Mouse (Mus musculus) gastrocnemius, adult 2 months (tissue): ENCODE data around the gene Adamts15. TPM values are rescaled to one million over a fixed set of nuclear protein-coding genes. Genes with fewer than 3 reads are reported as not detected.

Experiments
- DNase-seq: peaks from one replicate; pipeline ENCODE4 v3.0.0; 2022
- H3K27ac ChIP-seq: fragments of 200-600 bp; 2 replicates; pipeline ENCODE4 v1.8.1; 2022; ENCODE audit warnings: mild to moderate bottlenecking
- H3K4me3 ChIP-seq: fragments of 200-600 bp; 2 replicates; pipeline ENCODE4 v1.8.1; 2022; ENCODE audit warnings: mild to moderate bottlenecking, moderate library complexity
- CTCF ChIP-seq: fragments of 200-600 bp; IDR thresholded peaks from 2 replicates; pipeline ENCODE4 v1.8.1; 2022; ENCODE audit warnings: antibody characterized with exemption, mild to moderate bottlenecking, moderate library complexity
- intact Hi-C: fragments of 180-260 bp; cut with DNase I; formaldehyde crosslinking; loops from one replicate; pipeline ENCODE4 v1.15.1; 2025
- total RNA-seq, 2 experiments: library from RNA; stranded (reverse); gene quantifications; 2 replicates each; pipeline ENCODE4 v1.2.3; 2021

Adamts15 gene
- total RNA-seq, 2 experiments from 2014 or later = 1.3 to 3.0 TPM

- no peak for DNase-seq
- TF ChIP-seq CTCF = no peak
- no peak overlapping the region for H3K27ac ChIP-seq
- H3K4me3 ChIP-seq = peak overlapping the region; percentile 85
- intact Hi-C loops = loop anchor here (2.0 kb wide), 1 partner anchor 139 kb away; no protein-coding TSS in a partner anchor
These were observed 22.0 kb upstream of the Adamts15 start for GRCm38 (mm10) chr9:30944234-30944633.

GRCm38 (mm10) chr9:30943341-30943740 is 21.1 kb upstream of the Adamts15 start:
- DNase-seq = no peak
- H3K4me3 ChIP-seq = peak overlapping the region; percentile 85
- intact Hi-C loops = no loop called here
- peak overlapping the region; percentile 12; the same call in 1 of the 2 replicates for H3K27ac ChIP-seq
- no peak for TF ChIP-seq CTCF

DNA sequence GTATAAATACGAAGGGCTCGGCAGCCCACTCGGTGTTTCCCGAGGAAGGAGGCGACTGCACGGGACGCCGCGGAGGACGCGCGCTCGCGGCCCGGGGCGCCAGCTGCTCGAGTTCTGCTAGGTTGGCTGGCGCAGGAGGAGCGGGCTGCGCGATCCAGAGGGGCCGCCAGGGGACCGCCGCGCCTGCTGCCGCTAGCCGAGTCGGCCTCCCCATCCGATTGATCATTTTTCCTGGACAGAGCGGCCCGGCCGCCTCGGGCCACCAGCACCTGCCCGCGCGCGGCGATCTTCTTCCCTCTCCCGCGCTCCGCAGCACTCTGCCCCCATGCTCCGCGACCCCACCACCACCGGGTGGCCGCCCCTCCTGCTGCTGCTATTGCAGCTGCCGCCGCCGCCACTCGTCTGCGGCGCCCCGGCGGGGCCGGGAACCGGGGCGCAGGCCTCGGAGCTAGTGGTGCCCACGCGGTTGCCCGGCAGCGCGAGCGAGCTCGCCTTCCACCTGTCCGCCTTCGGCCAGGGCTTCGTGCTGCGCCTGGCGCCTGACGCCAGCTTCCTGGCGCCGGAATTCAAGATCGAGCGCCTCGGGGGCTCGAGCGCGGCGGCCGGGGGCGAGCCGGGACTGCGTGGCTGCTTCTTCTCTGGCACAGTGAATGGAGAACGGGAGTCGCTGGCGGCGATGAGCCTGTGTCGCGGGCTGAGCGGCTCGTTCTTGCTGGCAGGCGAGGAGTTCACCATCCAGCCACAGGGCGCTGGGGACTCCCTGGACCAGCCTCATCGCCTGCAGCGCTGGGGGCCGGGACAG is 20.5 kb upstream of the Adamts15 start, which contains the start of gene Adamts8:
Gene Adamts8, plus strand, starts transcription at position 51 of the 802 bp plus-strand sequence.
- intact Hi-C loops = no loop called here
- DNase-seq = peak; percentile 67
- peak within 1 kb of the TSS; percentile 85 for H3K4me3 ChIP-seq
- peak within 1 kb of the TSS; percentile 12; the same call in 1 of the 2 replicates for H3K27ac ChIP-seq
- TF ChIP-seq CTCF = peak; percentile 56

- Histone ChIP-seq H3K27ac (no peak overlapping the region), H3K4me3 (no peak overlapping the region)
- TF ChIP-seq CTCF = peak; percentile 96
- peak; percentile 88 for DNase-seq
- intact Hi-C loops = loop anchor here (1.0 to 2.0 kb wide), 2 partner anchors 460 to 502 kb away; no protein-coding TSS in a partner anchor
These were observed 18.1 kb upstream of the Adamts15 start for GRCm38 (mm10) chr9:30940328-30940727.

DNA sequence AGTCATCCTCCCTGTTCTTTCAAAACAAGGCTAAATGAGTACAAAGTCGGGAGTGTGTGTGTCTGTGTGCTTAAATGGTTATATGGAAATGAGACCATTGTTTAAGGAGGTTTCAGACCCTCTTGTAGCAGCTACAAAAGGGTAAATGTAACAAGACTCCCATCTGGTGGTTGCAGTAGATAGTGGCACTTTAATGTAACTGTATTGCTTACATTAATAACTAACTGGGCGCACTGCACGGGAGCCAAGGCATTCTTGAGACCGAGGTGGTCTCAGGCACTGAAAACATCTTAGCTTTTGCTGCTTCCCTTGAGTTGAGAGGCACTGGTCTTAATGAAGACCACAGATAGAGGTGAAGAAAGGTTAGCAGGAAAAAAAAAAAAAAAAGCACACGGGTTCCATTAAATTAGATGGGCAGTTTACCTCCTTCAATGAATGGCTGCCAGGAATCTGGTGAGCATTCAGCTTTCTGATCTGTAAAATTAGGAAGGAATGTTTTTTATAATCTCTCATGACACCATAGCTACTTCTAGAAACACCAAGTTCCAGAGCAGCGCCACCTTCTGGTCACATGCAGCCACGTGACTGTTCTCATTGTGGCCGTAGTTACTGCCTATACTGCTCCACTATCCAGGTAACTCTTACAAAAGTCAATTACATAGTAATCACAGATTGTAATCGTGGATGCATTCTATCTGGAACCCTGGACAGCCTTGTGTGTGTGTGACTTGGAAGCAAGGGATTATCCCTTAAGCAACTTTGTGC is 14.6 kb upstream of the Adamts15 start:
- peak; percentile 62 for TF ChIP-seq CTCF
- Histone ChIP-seq H3K27ac (no peak overlapping the region), H3K4me3 (no peak overlapping the region)
- DNase-seq = peak; percentile 73
- intact Hi-C loops = loop anchor here (1.0 kb wide), 1 partner anchor 457 kb away; no protein-coding TSS in a partner anchor

DNA sequence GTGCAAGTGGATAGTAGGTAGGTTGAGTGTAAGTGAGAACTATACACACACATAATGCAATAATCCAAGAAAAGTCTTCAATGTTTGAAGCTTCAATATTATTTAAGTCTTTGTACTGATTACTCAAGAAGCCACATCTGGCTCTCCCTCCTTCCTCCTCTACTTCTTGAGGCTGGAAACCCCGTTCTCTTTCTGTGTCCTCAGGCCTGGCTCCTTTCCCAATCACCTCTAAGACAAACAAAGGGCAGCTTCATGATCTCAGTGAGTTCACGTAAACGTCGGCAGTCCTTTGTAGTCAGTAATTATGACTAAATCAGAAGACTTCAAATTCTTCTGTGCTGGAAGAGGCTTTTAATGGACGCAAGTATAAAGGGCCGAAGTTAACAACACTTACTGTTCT is 12.6 kb upstream of the Adamts15 start:
- intact Hi-C loops = no loop called here
- H3K27ac ChIP-seq = no peak overlapping the region
- DNase-seq = no peak

DNA sequence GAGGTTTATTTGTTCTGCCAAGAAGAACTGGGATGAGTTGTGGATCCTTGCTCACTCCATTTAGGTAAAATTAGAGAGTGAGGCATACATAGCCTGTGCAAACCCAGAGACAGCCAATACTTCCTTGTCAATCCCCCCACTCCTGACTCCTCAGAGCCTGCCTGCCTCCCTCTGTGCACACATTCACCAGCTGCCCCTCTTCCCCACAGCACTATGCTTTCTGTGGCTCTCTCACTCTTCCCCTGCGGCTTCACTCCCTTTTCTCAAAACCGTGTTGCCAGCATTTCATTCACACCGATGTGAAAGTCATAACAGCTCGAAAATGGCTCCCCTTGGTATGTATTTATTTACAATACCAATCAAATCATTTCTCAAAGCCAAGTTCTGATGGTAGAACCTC is 10.1 kb upstream of the Adamts15 start:
- no peak for TF ChIP-seq CTCF

More for the DNA sequence above, 12.6 kb upstream of the Adamts15 start:
- H3K4me3 ChIP-seq = no peak overlapping the region
- TF ChIP-seq CTCF = no peak

DNA sequence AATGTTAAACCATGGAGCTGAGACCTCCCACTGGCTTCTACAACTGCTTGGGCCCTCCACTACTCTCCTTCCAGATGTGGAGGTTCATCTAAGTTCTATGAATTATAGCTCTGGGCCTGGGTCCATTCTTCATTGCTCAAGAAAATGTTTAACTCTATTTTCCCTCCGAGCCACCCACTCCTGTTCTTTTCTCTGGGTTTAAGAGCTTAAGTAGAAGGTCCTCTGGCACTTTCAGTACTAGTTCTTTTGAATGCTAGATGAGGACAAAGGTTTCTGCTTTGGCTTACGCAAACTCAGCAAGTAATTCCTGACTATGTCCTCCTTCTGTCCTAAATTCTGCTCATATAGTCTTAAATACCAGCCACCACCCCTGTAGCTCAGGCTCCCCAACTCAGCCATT is 6.5 kb upstream of the Adamts15 start:
- TF ChIP-seq CTCF = no peak
- intact Hi-C loops = loop anchor here (10.0 kb wide), 2 partner anchors 214 to 374 kb away; no protein-coding TSS in a partner anchor
- no peak for DNase-seq
- Histone ChIP-seq H3K4me3 (no peak overlapping the region), H3K27ac (no peak overlapping the region)

More for the DNA sequence above, 10.1 kb upstream of the Adamts15 start:
- Histone ChIP-seq H3K27ac (no peak overlapping the region), H3K4me3 (no peak overlapping the region)
- intact Hi-C loops = no loop called here
- DNase-seq = no peak

- H3K4me3 ChIP-seq = peak overlapping the region; percentile 78
- peak overlapping the region; percentile 78 for H3K27ac ChIP-seq
- intact Hi-C loops = loop anchor here (10.0 kb wide), 2 partner anchors 207 to 367 kb away; no protein-coding TSS in a partner anchor
- DNase-seq = peak; percentile 39
- no peak for TF ChIP-seq CTCF
These were observed 770 bp downstream of the Adamts15 start for GRCm38 (mm10) chr9:30921261-30922103.

GRCm38 (mm10) chr9:30920736-30921135 is 1.5 kb downstream of the Adamts15 start:
- DNase-seq = peak; percentile 62
- intact Hi-C loops = loop anchor here (10.0 kb wide), 2 partner anchors 206 to 366 kb away; no protein-coding TSS in a partner anchor
- H3K27ac ChIP-seq = peak overlapping the region; percentile 78
- peak; percentile 66 for TF ChIP-seq CTCF
- peak overlapping the region; percentile 78 for H3K4me3 ChIP-seq

GRCm38 (mm10) chr9:30919686-30920085 is 2.6 kb downstream of the Adamts15 start:
- H3K27ac ChIP-seq = peak overlapping the region; percentile 78
- H3K4me3 ChIP-seq = peak overlapping the region; percentile 78
- TF ChIP-seq CTCF = no peak
- intact Hi-C loops = loop anchor here (10.0 kb wide), 3 partner anchors 205 to 365 kb away; no protein-coding TSS in a partner anchor
- peak; percentile 75 for DNase-seq
